Mouse (Mus musculus) stomach, postnatal 0 days (tissue): ENCODE results near the gene Serpina12.

ENCODE experiments used
- CTCF ChIP-seq: IDR thresholded peaks from 2 replicates; pipeline ENCODE4 v1.5.1; 2016; ENCODE audit warnings: antibody characterized with exemption, low read depth, mild to moderate bottlenecking, moderate library complexity
- EP300 ChIP-seq: optimal IDR thresholded peaks from 2 replicates; pipeline ENCODE3; 2016; ENCODE audit warnings: antibody characterized with exemption

- peak; percentile 87 for TF ChIP-seq CTCF
- no peak for TF ChIP-seq EP300
Measured at GRCm38 (mm10) chr12:104066241-104066640, 22.0 kb upstream of the Serpina12 start.
